Mouse (Mus musculus) kidney, postnatal 0 days (tissue): Measurements from ENCODE around the gene Thrsp. TPM values are rescaled to one million over a fixed set of nuclear protein-coding genes. Genes with fewer than 3 reads are reported as not detected.
"Not testable (repeated sequence)": the region's sequence is repeated elsewhere in the genome, so short reads cannot be mapped to it uniquely, and the experiment has no call there.

Experiments
- ATAC-seq: fragments of 200-750 bp; cut with Nextera tagmentation; replicated peaks from 2 replicates; pipeline ENCODE4 v1.8.0; 2017; ENCODE audit warnings: low read depth, moderate number of reproducible peaks, moderate TSS enrichment, moderate library complexity; ENCODE audit not compliant: low FRiP score
- DNase-seq: peaks from one replicate; pipeline ENCODE4 v3.0.0-alpha.2; 2016; ENCODE audit warnings: low spot score
- H3K27ac ChIP-seq: fragments of 300-500 bp; sonication (generic); 2 replicates; pipeline ENCODE4 v1.5.1; 2014; ENCODE audit warnings: mild to moderate bottlenecking
- H3K27me3 ChIP-seq: fragments of 300-500 bp; sonication (generic); 2 replicates; pipeline ENCODE4 v1.6.1; 2014; ENCODE audit warnings: low read length, mixed read lengths; ENCODE audit not compliant: insufficient read depth
- H3K36me3 ChIP-seq: fragments of 300-500 bp; sonication (generic); 2 replicates; pipeline ENCODE4 v1.6.1; 2014; ENCODE audit warnings: low read length, mixed read lengths; ENCODE audit not compliant: insufficient read depth
- H3K4me1 ChIP-seq: fragments of 300-500 bp; sonication (generic); replicated peaks from 2 replicates; pipeline ENCODE4 v1.6.1; 2014; ENCODE audit warnings: antibody characterized with exemption, low read length, mixed read lengths; ENCODE audit not compliant: insufficient read depth
- H3K4me2 ChIP-seq: fragments of 300-500 bp; sonication (generic); 2 replicates; pipeline ENCODE4 v1.6.1; 2014; ENCODE audit warnings: mild to moderate bottlenecking, low read length, moderate library complexity, mixed read lengths
- H3K4me3 ChIP-seq: fragments of 300-500 bp; sonication (generic); replicated peaks from 2 replicates; pipeline ENCODE4 v1.5.1; 2014; ENCODE audit warnings: low read depth, low read length
- H3K9ac ChIP-seq: fragments of 300-500 bp; sonication (generic); 2 replicates; pipeline ENCODE4 v1.6.1; 2014; ENCODE audit warnings: low read depth, low read length
- H3K9me3 ChIP-seq: fragments of 300-500 bp; sonication (generic); replicated peaks from 2 replicates; pipeline ENCODE4 v1.6.1; 2016; ENCODE audit warnings: low read length, inconsistent platforms, mixed read lengths
- CTCF ChIP-seq: IDR thresholded peaks from 2 replicates; pipeline ENCODE4 v1.5.1; 2016; ENCODE audit warnings: antibody characterized with exemption, low read depth, mild to moderate bottlenecking, moderate library complexity
- WGBS: fragments of 180-500 bp; shearing (Covaris S2); extraction: QIAGEN DNeasy Blood & Tissue Kit; methylation state at CpG from one replicate; pipeline ENCODE4 v1.1.7; 2014; 5-methylcytosine and 5-hydroxymethylcytosine counted together
- polyA plus RNA-seq: library from polyadenylated mRNA; unstranded; fragments of >200 nt; fragmentation: Nextera tagmentation; extraction: Ambion mirVana; gene quantifications from 2 replicates; pipeline ENCODE4 v1.2.1, GENCODE M21; 2015

Thrsp gene
- 0.77 and 1.4 TPM in 2 replicates for polyA plus RNA-seq

GRCm38 (mm10) chr7:97416906-97417777 is at the start of gene Thrsp:
Gene Thrsp, minus strand, starts transcription at chr7:97417730.
- no peaks in the 10 kb centered on the region for H3K36me3 ChIP-seq
- TF ChIP-seq CTCF: no peak
- ATAC-seq (peak; percentile 37; the same call in 1 of the 2 replicates), DNase-seq (peak; percentile 64)
- H3K4me2 ChIP-seq: no peak within 1 kb of the TSS
- H3K27me3 ChIP-seq: no peaks in the 10 kb centered on the region
- no peak within 1 kb of the TSS for H3K4me3 ChIP-seq
- no peaks in the 10 kb centered on the region for H3K9me3 ChIP-seq
- no peaks in the 10 kb centered on the region for H3K4me1 ChIP-seq
- no peak within 1 kb of the TSS for H3K27ac ChIP-seq
- H3K9ac ChIP-seq: no peak within 1 kb of the TSS
- WGBS: 65% methylated on average over 25 of the region's 25 CpGs

GRCm38 (mm10) chr7:97455577-97455976 is 38.0 kb upstream of the Thrsp start:
- no peak for DNase-seq
- no peaks in the 10 kb centered on the region for H3K9me3 ChIP-seq
- no peaks in the 10 kb centered on the region for H3K27me3 ChIP-seq
- H3K9ac ChIP-seq: no peak overlapping the region
- no peak overlapping the region for H3K4me3 ChIP-seq
- ATAC-seq: no peak
- TF ChIP-seq CTCF: no peak
- H3K4me1 ChIP-seq: no peaks in the 10 kb centered on the region; the same call in 1 of the 2 replicates
- H3K27ac ChIP-seq: no peak overlapping the region
- H3K4me2 ChIP-seq: no peak overlapping the region
- WGBS: 45% methylated on average over 3 of the region's 3 CpGs
- no peaks in the 10 kb centered on the region for H3K36me3 ChIP-seq

- Histone ChIP-seq H3K9me3 (no peaks in the 10 kb centered on the region), H3K9ac (no peak overlapping the region), H3K4me3 (no peak overlapping the region), H3K27ac (no peak overlapping the region), H3K4me2 (no peak overlapping the region), H3K27me3 (no peaks in the 10 kb centered on the region), H3K4me1 (no peaks in the 10 kb centered on the region; the same call in 1 of the 2 replicates), H3K36me3 (no peaks in the 10 kb centered on the region)
- no peak for TF ChIP-seq CTCF
- DNase-seq (no peak), ATAC-seq (no peak)
- 91% methylated on average over 10 of the region's 10 CpGs for WGBS
Measured at GRCm38 (mm10) chr7:97454795-97455194, 37.3 kb upstream of the Thrsp start.

- no peak overlapping the region for H3K27ac ChIP-seq
Measured at GRCm38 (mm10) chr7:97453141-97453921, 35.8 kb upstream of the Thrsp start.

GRCm38 (mm10) chr7:97452196-97452595 is 34.7 kb upstream of the Thrsp start:
- Histone ChIP-seq H3K27me3 (no peaks in the 10 kb centered on the region), H3K9me3 (no peaks in the 10 kb centered on the region), H3K27ac (no peak overlapping the region), H3K4me3 (no peak overlapping the region), H3K9ac (no peak overlapping the region), H3K4me2 (no peak overlapping the region), H3K4me1 (no peaks in the 10 kb centered on the region; the same call in 1 of the 2 replicates), H3K36me3 (no peaks in the 10 kb centered on the region)
- TF ChIP-seq CTCF: no peak
- no peak for DNase-seq
- WGBS: 83% methylated on average over 6 of the region's 6 CpGs
- no peak for ATAC-seq

More at GRCm38 (mm10) chr7:97453141-97453921, 35.8 kb upstream of the Thrsp start:
- no peak for TF ChIP-seq CTCF
- Histone ChIP-seq H3K4me1 (no peaks in the 10 kb centered on the region; the same call in 1 of the 2 replicates), H3K36me3 (no peaks in the 10 kb centered on the region), H3K27me3 (no peaks in the 10 kb centered on the region), H3K9ac (peak overlapping the region; percentile 2; the same call in 1 of the 2 replicates), H3K4me3 (peak overlapping the region; percentile 27), H3K4me2 (peak overlapping the region; percentile 84), H3K9me3 (no peaks in the 10 kb centered on the region)
- DNase-seq: peak; percentile 40
- WGBS: 1% methylated on average over 27 of the region's 27 CpGs
- ATAC-seq: peak; percentile 73; the same call in 1 of the 2 replicates

GRCm38 (mm10) chr7:97451023-97451422 is 33.5 kb upstream of the Thrsp start, which contains the start of gene Kctd14:
Gene Kctd14, plus strand, starts transcription at chr7:97451323.
- H3K4me1 ChIP-seq, H3K36me3 ChIP-seq, H3K4me2 ChIP-seq, H3K27me3 ChIP-seq, H3K9me3 ChIP-seq, ATAC-seq, H3K4me3 ChIP-seq, H3K9ac ChIP-seq, DNase-seq, H3K27ac ChIP-seq: not testable (repeated sequence)
- WGBS: 81% methylated on average over 2 of the region's 2 CpGs
